Mouse (Mus musculus) CH12F3 (cell line): Measurements from ENCODE around the gene Olfr198.
"Not testable (repeated sequence)": the region's sequence is repeated elsewhere in the genome, so short reads cannot be mapped to it uniquely, and the experiment has no call there.

Experiments
- in situ Hi-C: fragments of 300-500 bp; cut with MboI; formaldehyde crosslinking; loops from 2 replicates; pipeline ENCODE4 v1.14.3; 2020; ENCODE audit warnings: low sequenced_read_pairs

Gene Olfr198

DNA sequence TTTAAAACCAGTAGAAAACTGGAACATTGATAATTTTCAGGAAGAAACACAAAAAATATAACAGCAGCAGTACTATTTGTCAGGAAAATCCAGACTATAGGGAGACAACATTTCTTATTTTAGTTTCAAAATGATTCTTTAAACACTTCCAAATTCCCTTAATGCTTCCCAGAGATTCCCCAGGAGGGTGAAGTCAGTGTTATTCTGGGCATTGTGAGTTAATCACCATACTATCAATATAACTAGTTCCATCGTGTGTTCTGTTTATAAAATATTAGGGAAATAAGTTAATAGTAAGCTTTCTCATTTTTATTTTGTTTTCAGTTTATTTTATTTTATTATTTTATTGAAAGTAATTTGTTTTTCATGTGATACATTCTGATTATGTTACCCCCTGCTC is at the start of gene Olfr198:
TSS of gene Olfr198 (minus strand) at position 101 of the 400 bp plus-strand sequence.
- in situ Hi-C loops, result not testable (repeated sequence)

DNA sequence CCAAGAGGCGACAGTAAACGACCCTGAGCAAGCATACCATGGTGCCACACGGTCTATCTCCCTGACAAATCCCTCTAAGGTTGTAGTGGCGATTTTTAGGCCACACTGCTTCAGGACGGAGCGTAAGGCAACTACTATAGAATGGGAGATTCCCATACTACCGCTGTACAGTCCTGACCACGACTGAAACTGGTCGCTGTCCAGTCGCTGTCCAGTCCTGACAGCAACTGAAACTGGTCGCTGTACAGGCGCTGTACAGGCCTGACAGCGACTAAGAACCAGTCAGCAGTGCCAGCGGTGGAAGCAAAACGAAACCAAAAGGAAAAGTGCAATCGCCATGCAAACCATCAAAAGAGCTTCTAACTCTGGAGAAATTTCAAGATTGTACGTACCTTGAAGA is 46.4 kb upstream of the Olfr198 start:
- in situ Hi-C loops, result no loop called here

DNA sequence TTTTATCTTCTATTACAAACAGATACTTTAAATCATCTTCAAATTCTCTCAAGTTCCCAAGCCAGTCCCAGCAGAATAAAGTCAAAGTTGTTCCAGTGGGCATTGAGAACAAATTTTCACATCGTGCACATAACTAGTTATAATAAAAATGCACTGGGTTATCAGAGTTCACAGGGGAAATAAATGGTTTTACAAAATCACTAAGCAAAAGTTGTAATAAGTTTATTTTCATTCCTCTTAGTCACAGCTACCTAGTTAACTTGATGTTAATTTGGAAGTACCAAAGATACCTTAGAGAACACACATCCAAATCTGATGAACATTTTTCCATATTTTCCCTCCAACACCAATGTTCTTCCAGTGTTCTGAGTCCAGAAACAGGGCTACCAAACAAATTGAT is 16.3 kb upstream of the Olfr198 start, which contains the start of gene Olfr199:
TSS of gene Olfr199 (minus strand) at position 101 of the 400 bp plus-strand sequence.
- in situ Hi-C loops, result not testable (repeated sequence)

DNA sequence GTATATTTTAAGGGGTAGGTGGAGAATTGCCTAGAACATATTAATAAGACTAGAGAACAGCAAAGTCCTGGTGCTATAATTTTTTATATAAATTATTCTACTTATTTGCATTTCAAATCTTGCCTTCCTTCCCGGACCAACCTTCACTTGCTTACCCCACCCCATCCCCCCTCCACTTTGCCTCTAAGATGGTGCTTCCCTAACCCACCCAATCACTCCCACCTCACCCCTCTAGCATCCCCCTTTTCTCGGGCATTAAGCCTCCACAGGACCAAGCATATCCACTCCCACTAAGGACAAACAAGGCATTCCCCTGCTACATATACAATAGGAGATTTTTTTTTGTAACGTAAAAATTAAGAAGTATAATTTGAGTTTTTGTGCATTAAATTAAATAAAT is 14.5 kb upstream of the Olfr198 start:
- in situ Hi-C loops, result not testable (repeated sequence)

DNA sequence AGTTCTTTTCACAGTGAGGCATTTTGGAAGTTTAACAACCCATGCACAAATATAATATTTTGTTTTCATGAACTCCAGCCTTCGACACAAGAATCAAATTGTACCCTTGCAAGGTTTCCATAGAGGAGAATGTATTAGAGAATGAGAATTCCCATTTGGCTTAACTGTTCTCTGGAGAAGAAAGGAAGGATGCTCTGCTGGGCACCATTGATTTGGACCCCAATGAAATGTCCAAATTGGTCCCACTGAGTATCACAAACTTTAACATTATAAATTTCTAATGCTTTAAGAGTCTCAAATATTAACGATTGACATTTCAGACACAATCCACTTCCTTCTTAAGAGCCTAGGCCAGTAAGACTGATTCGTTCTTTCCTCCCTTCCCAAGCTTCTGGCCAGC is 33.0 kb downstream of the Olfr198 start, which contains the start of gene Olfr196:
TSS of gene Olfr196 (minus strand) at position 101 of the 400 bp plus-strand sequence.
- in situ Hi-C loops, result no loop called here

DNA sequence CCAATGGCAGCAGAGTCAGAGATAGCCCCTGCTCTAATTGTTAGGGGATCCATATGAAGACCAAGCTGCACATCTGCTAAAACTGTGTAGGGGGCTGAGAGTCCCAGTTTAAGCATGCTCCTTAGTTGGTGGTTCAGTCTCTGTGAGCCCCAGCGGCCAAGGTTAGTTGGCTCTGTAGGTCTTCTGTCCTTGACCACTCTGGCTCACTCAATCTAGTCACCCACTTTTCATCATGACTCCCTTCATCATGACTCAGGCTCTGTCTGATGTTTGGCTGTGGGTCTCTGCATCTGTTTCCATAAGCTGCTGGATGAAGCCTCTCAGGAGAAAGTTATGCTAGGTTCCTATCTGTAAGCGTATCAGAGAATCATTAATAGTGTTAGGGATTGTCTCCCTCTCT is 51.3 kb downstream of the Olfr198 start:
- in situ Hi-C loops, result no loop called here
